Mouse (Mus musculus) heart, embryonic 16.5 days (tissue): ENCODE results near the gene Sema7a. TPM values are rescaled to one million over a fixed set of nuclear protein-coding genes. Genes with fewer than 3 reads are reported as not detected.
A peak's percentile ranks its signal among the peaks of the same experiment; 100 is the strongest.

Source experiments
- ATAC-seq: fragments of 200-750 bp; cut with Nextera tagmentation; replicated peaks from 2 replicates; pipeline ENCODE4 v1.8.0; 2017; ENCODE audit warnings: moderate number of reproducible peaks; ENCODE audit not compliant: insufficient read depth, low FRiP score; ENCODE audit errors: extremely low read depth
- H3K27ac ChIP-seq: fragments of 300-500 bp; sonication (generic); 2 replicates; pipeline ENCODE4 v1.5.1; 2014; ENCODE audit warnings: mild to moderate bottlenecking, low read length, control low read depth, moderate library complexity
- H3K27me3 ChIP-seq: fragments of 300-500 bp; sonication (generic); 2 replicates; pipeline ENCODE4 v1.6.1; 2014; ENCODE audit warnings: low read length, mixed read lengths; ENCODE audit not compliant: control insufficient read depth, insufficient read depth
- H3K36me3 ChIP-seq: fragments of 300-500 bp; sonication (generic); 2 replicates; pipeline ENCODE4 v1.6.1; 2014; ENCODE audit not compliant: control insufficient read depth, insufficient read depth
- H3K4me1 ChIP-seq: fragments of 300-500 bp; sonication (generic); 2 replicates; pipeline ENCODE4 v1.6.1; 2014; ENCODE audit warnings: low read length, mixed read lengths; ENCODE audit not compliant: control insufficient read depth, insufficient read depth
- H3K4me2 ChIP-seq: fragments of 300-500 bp; sonication (generic); 2 replicates; pipeline ENCODE4 v1.6.1; 2014; ENCODE audit warnings: low read depth, mild to moderate bottlenecking, control low read depth, low read length
- H3K4me3 ChIP-seq: fragments of 300-500 bp; sonication (generic); 2 replicates; pipeline ENCODE4 v1.5.1; 2014; ENCODE audit warnings: mild to moderate bottlenecking, control low read depth, low read length
- H3K9ac ChIP-seq: fragments of 300-500 bp; sonication (generic); 2 replicates; pipeline ENCODE4 v1.6.1; 2014; ENCODE audit warnings: low read length, control low read depth
- H3K9me3 ChIP-seq: fragments of 300-500 bp; sonication (generic); replicated peaks from 2 replicates; pipeline ENCODE4 v1.6.1; 2016; ENCODE audit warnings: low read length; ENCODE audit not compliant: control insufficient read depth
- WGBS: fragments of 180-500 bp; shearing (Covaris S2); extraction: QIAGEN DNeasy Blood & Tissue Kit; methylation state at CpG from one replicate; pipeline ENCODE4 v1.1.7; 2014; 5-methylcytosine and 5-hydroxymethylcytosine counted together
- polyA plus RNA-seq: library from polyadenylated mRNA; unstranded; fragments of >200 nt; fragmentation: Nextera tagmentation; extraction: Ambion mirVana; gene quantifications from 2 replicates; pipeline ENCODE4 v1.2.1, GENCODE M21; 2015

The Sema7a gene
- polyA plus RNA-seq, 1 experiment from 2014 or later, result 0.60 TPM

DNA sequence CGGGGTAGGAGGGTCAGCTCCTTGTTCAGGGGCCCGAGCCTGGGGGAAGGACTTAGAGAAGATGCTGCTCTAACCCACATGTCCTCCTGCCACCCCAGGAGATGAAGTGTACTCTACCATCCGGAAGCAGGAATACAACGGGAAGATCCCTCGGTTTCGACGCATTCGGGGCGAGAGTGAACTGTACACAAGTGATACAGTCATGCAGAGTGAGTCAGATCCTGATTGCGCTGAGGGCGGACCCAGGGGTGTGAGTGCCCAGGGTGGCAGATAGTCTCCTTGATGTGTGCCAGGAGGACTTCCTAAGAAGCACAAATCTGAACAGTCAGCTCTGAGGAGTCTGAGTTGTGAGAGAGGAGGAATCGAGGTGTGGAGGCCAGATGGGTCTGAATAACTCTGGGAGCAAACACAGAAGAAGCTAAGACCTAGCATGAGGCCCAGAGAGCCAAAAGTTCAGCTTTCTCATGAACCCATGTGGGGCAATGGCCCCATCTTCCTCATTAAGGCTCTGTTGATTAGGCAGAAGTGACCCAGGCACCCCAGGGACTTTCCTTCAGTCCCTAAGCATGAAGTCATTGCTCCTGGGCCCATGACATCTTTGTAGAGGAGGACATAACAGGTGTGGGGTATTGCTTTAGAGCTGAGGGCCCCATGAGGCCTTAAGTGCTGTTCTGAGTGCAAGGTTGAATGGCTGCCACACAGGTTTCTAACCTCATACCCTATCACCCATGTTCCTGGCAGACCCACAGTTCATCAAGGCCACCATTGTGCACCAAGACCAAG is 15.2 kb downstream of the Sema7a start:
- no peaks in the 10 kb centered on the region for H3K27me3 ChIP-seq
- H3K9ac ChIP-seq, result no peak overlapping the region
- no peaks in the 10 kb centered on the region for H3K36me3 ChIP-seq
- H3K4me2 ChIP-seq, result no peak overlapping the region
- H3K9me3 ChIP-seq, result no peaks in the 10 kb centered on the region
- WGBS, result 78% methylated on average over 12 of the region's 12 CpGs
- H3K4me1 ChIP-seq, result peaks cover 10% of the 10 kb centered on the region
- no peak for ATAC-seq
- H3K4me3 ChIP-seq, result no peak overlapping the region
- no peak overlapping the region for H3K27ac ChIP-seq

DNA sequence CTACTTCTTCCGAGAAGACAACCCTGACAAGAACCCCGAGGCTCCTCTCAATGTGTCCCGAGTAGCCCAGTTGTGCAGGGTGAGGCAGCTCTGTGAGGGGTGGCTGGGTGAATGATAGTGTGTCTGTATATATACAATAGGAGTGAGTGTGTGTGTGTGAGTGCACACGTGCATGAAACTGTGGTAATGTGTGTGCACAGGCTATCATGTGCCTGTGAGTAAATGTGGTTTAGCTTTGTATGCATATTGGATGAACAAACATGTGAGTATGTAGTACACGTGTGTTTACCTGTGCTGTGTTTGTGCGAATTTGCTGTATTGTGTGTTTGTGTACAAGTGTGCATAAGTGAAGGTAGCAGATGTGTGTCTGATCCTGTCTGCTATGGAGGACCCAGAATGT is 15.9 kb downstream of the Sema7a start:
- Histone ChIP-seq H3K4me2 (no peak overlapping the region), H3K27ac (peak overlapping the region; percentile 17), H3K4me1 (peaks cover 8% of the 10 kb centered on the region), H3K36me3 (no peaks in the 10 kb centered on the region), H3K4me3 (no peak overlapping the region), H3K9me3 (no peaks in the 10 kb centered on the region), H3K9ac (no peak overlapping the region), H3K27me3 (no peaks in the 10 kb centered on the region)
- WGBS, result 81% methylated on average over 6 of the region's 6 CpGs
- no peak for ATAC-seq

DNA sequence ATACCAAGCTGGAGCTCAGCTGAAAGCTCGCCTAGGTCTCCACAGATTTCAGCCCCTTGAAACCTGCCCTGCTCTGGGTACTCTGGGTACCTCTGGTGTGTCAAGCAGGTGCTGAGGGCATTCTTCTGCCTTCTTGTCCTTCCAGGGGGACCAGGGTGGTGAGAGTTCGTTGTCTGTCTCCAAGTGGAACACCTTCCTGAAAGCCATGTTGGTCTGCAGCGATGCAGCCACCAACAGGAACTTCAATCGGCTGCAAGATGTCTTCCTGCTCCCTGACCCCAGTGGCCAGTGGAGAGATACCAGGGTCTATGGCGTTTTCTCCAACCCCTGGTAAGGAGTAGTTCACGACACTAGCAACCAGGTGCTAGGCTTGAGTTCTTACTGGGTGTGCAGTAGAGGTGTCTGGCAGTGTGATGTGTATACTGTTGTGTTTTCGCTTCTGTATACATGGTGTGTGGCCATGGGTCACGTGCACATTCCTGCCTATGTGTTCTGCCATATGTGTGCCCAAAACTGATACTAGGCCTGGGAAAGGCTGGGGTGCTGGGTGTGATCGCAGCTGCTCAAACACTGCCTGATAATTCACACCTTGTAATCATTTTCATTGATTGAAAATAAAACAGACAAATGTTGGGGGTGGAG is 16.4 kb downstream of the Sema7a start:
- no peaks in the 10 kb centered on the region for H3K27me3 ChIP-seq
- no peaks in the 10 kb centered on the region for H3K9me3 ChIP-seq
- H3K27ac ChIP-seq, result peak overlapping the region; percentile 17
- H3K4me1 ChIP-seq, result peaks cover 8% of the 10 kb centered on the region
- no peaks in the 10 kb centered on the region for H3K36me3 ChIP-seq
- no peak overlapping the region for H3K4me3 ChIP-seq
- H3K9ac ChIP-seq, result no peak overlapping the region
- no peak for ATAC-seq
- WGBS, result 80% methylated on average over 9 of the region's 9 CpGs
- no peak overlapping the region for H3K4me2 ChIP-seq

DNA sequence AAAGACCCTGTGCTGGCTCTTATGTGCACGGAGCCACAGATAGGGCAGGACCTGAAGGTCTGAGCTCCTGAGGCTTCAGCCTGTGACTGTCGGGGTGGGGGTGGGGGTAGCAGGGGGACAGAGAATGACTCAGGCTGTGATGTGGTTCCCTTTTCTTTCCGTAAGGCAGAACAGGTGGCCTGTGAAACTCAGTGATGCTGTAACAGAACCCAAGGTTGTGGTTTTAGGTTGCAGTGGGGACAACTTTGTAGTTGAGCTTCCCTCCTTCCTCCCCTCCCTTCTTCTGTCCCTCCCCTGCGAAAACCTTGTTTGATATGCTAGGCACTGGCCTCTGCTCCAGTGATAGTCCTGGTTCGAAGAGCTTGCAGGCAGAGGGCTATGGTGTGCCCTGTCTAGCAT is 16.9 kb downstream of the Sema7a start:
- peaks cover 8% of the 10 kb centered on the region for H3K4me1 ChIP-seq
- peak; percentile 19; the same call in 1 of the 2 replicates for ATAC-seq

DNA sequence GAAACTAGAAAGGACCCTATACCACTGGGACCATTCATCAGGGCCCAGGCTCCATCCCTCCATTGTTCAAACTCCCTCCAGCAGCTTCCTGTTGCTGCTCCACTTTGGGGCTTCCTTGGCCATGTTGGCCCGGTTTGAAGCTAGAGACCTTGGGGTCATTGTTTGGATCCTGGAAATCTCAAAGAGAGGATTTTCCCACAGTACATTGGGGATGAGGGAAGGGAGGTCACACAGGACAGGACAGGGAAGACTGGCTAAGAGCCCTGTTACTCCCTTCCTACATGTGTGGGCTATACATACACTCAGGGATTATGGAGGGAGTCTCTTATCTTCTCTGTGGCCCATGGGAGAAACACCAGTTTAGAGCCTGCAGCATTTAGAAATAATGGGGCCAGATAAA is 18.7 kb downstream of the Sema7a start:
- no peak; the same call in 1 of the 2 replicates for ATAC-seq

More for the DNA sequence above, 16.9 kb downstream of the Sema7a start:
- Histone ChIP-seq H3K4me3 (no peak overlapping the region), H3K9me3 (no peaks in the 10 kb centered on the region), H3K4me2 (no peak overlapping the region), H3K36me3 (no peaks in the 10 kb centered on the region), H3K9ac (no peak overlapping the region), H3K27ac (0 out of 2 replicates have a peak overlapping the region, but pooled peaks have one; percentile 9), H3K27me3 (no peaks in the 10 kb centered on the region)
- 80% methylated on average over 5 of the region's 5 CpGs for WGBS

DNA sequence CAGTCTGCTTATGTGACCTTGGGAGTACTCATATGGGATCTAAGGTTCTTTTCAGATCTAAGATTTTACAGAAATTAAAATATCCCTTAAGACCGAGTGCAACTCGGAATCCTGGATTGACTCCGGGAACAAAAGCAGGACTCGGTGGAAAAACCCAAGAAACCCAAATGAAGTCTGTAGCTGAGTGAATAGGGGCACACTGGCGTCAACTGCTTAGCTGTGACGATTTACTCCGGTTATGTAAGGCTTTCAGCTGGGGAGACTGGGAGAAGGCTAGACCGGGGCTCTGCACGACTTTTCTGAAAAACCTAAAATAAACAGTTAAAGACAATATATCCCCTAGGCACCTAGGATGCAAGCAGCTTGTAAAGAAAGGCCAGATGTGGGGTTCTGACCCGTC is 19.5 kb downstream of the Sema7a start:
- no peaks in the 10 kb centered on the region for H3K27me3 ChIP-seq
- H3K4me1 ChIP-seq, result peaks cover 12% of the 10 kb centered on the region
- 60% methylated on average over 10 of the region's 10 CpGs for WGBS
- no peak overlapping the region for H3K4me3 ChIP-seq
- no peaks in the 10 kb centered on the region for H3K36me3 ChIP-seq
- H3K27ac ChIP-seq, result peak overlapping the region; percentile 54; the same call in 1 of the 2 replicates
- no peak overlapping the region for H3K9ac ChIP-seq
- ATAC-seq, result no peak
- no peaks in the 10 kb centered on the region for H3K9me3 ChIP-seq
- H3K4me2 ChIP-seq, result no peak overlapping the region

More for the DNA sequence above, 18.7 kb downstream of the Sema7a start:
- no peak overlapping the region for H3K4me3 ChIP-seq
- 71% methylated on average over 1 of the region's 1 CpGs for WGBS
- no peak overlapping the region for H3K4me2 ChIP-seq
- H3K9me3 ChIP-seq, result no peaks in the 10 kb centered on the region
- H3K4me1 ChIP-seq, result peaks cover 12% of the 10 kb centered on the region
- H3K27ac ChIP-seq, result peak overlapping the region; percentile 54
- no peaks in the 10 kb centered on the region for H3K27me3 ChIP-seq
- H3K36me3 ChIP-seq, result no peaks in the 10 kb centered on the region
- H3K9ac ChIP-seq, result no peak overlapping the region

DNA sequence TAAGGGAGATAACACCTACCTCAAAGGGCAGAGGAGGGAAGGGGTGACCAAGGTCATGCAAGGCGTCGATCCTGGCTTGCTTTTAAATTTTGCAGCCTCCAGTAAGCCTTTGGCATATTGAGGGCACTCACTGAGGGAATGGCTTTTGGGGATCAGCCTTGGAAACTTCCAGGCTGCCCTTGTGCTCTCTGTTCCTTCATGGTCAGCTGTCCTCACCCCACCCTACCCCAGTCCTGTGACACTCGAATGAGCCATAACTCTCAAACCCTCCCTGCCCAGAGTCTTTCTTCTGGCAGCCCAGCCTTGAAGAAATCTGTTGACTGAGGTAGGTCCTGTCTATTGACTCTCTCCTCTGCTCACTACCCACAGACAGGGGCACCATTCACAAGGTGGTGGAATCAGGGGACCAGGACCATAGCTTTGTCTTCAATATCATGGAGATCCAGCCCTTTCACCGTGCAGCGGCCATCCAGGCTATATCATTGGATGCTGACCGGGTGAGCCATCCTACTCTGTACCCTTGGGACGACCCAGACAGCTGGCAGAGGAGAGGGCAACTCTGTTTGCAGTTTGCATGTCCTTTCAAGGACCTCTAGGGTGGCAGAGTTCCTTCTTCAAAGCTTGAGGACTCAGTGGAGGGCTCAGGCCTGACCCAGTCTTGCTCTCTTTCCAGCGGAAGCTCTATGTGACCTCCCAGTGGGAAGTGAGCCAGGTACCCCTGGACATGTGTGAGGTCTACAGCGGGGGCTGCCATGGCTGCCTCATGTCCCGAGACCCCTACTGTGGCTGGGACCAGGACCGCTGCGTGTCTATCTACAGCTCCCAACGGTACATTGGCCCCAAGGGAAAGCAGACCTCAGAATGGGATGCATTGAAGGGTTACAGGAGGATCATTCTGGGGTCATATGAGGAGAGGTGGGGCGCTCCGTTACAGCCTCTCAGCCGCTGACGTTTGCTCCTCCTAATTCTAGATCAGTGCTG is 20.3 kb downstream of the Sema7a start:
- H3K36me3 ChIP-seq, result no peaks in the 10 kb centered on the region
- no peak overlapping the region for H3K27ac ChIP-seq
- 78% methylated on average over 17 of the region's 17 CpGs for WGBS
- ATAC-seq, result no peak
- H3K4me1 ChIP-seq, result peaks cover 15% of the 10 kb centered on the region
- 0 out of 2 replicates have a peak overlapping the region, but pooled peaks have one; percentile 2 for H3K9ac ChIP-seq
- no peaks in the 10 kb centered on the region for H3K9me3 ChIP-seq
- H3K4me2 ChIP-seq, result no peak overlapping the region
- H3K4me3 ChIP-seq, result no peak overlapping the region
- H3K27me3 ChIP-seq, result no peaks in the 10 kb centered on the region

DNA sequence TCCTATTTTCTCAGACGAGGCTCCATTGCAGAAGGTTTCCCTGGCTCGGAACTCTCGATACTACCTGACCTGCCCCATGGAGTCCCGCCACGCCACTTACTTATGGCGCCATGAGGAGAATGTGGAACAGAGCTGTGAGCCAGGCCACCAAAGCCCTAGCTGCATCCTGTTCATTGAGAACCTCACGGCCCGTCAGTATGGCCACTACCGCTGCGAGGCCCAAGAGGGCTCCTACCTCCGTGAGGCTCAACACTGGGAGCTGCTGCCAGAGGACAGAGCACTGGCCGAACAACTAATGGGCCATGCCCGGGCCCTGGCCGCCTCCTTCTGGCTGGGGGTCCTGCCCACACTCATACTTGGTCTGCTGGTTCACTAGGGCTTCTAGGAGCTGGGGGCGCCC is 21.3 kb downstream of the Sema7a start:
- Histone ChIP-seq H3K9me3 (no peaks in the 10 kb centered on the region), H3K27ac (peak overlapping the region; percentile 4; the same call in 1 of the 2 replicates), H3K4me1 (peaks cover 23% of the 10 kb centered on the region), H3K36me3 (no peaks in the 10 kb centered on the region), H3K9ac (no peak overlapping the region), H3K4me3 (no peak overlapping the region), H3K4me2 (no peak overlapping the region), H3K27me3 (no peaks in the 10 kb centered on the region)
- ATAC-seq, result no peak
- WGBS, result 90% methylated on average over 15 of the region's 15 CpGs
